Comparison of ENCODE assay signal across 18 mouse cellular contexts in genomic region chr10:115270612-115271390, GRCm38 (mm10). TPM values are rescaled to one million over a fixed set of nuclear protein-coding genes. Genes with fewer than 3 reads are reported as not detected.
A peak's percentile ranks its signal among the peaks of the same experiment; 100 is the strongest.
DNase-seq lines count a peak whose midpoint lies in the region; TF ChIP-seq lines count a peak whose summit lies in the region.
"Had no signal": no experiment of that assay in that cellular context is flagged by ENCODE, and none has a peak within 500 bp of the region (broad histone marks: within the 10 kb centered on the region; RNA-seq: fewer than 3 reads in every experiment).

No protein-coding gene starts in this region.

- H3K27me3 ChIP-seq in E14TG2a.4 (ENCODE audit: insufficient read depth, low read length): no peaks in the 10 kb centered on the region
- H3K27me3 ChIP-seq: forebrain, embryonic 13.5 days had no signal

- DNase-seq in ES-CJ7 (ENCODE audit: low read depth, low spot score) (peak; percentile 29), MEL-GATA-1-ER (ENCODE audit: extremely low read depth, low read depth) (peak; percentile 15)
- no peak for DNase-seq in gastrocnemius, adult 2 months
- no peak for DNase-seq in heart, postnatal 10 days
- DNase-seq in urinary bladder, adult 2 months (ENCODE audit: low spot score): no peak
- DNase-seq: adrenal gland, postnatal 10 days; cerebellum, adult 18-20 months; cerebellum, adult 9-10 months; cerebellum, postnatal 14 days; gastrocnemius, postnatal 14 days; heart, adult 11 months; heart, postnatal 36 days had no signal

- H3K4me1 ChIP-seq in E14TG2a.4 (replicated peaks; ENCODE audit: low read depth, low read length): peaks cover 12% of the 10 kb centered on the region
- H3K4me1 ChIP-seq: forebrain, embryonic 10.5 days; forebrain, embryonic 13.5 days had no signal

- H3K4me3 ChIP-seq in E14TG2a.4 (replicated peaks; ENCODE audit: low read length): peak overlapping the region; percentile 58
- H3K4me3 ChIP-seq in gastrocnemius, adult 2 months: no peak overlapping the region
- H3K4me3 ChIP-seq: forebrain, embryonic 10.5 days; forebrain, embryonic 13.5 days had no signal

- intact Hi-C loops in gastrocnemius, adult 2 months (cut with DNase I): no loop called here
- intact Hi-C loops in heart, postnatal 10 days (cut with DNase I): no loop called here

- no peaks in the 10 kb centered on the region for H3K9me3 ChIP-seq in E14TG2a.4 (ENCODE audit: low read length)
- H3K9me3 ChIP-seq: forebrain, embryonic 10.5 days; forebrain, embryonic 13.5 days; G1E had no signal

- no peak for TF ChIP-seq CTCF in E14TG2a.4 (conservative IDR thresholded peaks at IDR 0.05; ENCODE audit: low read length)
- TF ChIP-seq CTCF in gastrocnemius, adult 2 months (IDR thresholded peaks at IDR 0.05): no peak

- H3K36me3 ChIP-seq in E14TG2a.4 (ENCODE audit: insufficient read depth, low read length): no peaks in the 10 kb centered on the region
- H3K36me3 ChIP-seq: forebrain, embryonic 10.5 days; G1E had no signal

- no peak overlapping the region for H3K27ac ChIP-seq in gastrocnemius, adult 2 months
- H3K27ac ChIP-seq: forebrain, embryonic 10.5 days; forebrain, embryonic 13.5 days; hindbrain, embryonic 14.5 days; hindbrain, postnatal 0 days had no signal

RNA-seq across cellular contexts. Expression of gene Tbc1d15, which starts 19.5 kb away (rescaled TPM):
- 10 to 100 TPM; 44.5 to 45.6 TPM for total RNA-seq in gastrocnemius, adult 2 months (2021)
- 10 to 100 TPM; 51.4 to 51.9 TPM for total RNA-seq in heart, postnatal 10 days (2021)
- 44.6 and 52.0 TPM in 2 replicates for polyA plus RNA-seq in urinary bladder, adult 2 months (2012; rRNA removed)

RNA-seq across cellular contexts. Expression of gene Rab21, which starts 44.6 kb away (rescaled TPM):
- total RNA-seq in gastrocnemius, adult 2 months (2021): 10 to 100 TPM; 47.1 to 66.2 TPM
- 10 to 100 TPM; 67.8 to 68.6 TPM for total RNA-seq in heart, postnatal 10 days (2021)
- polyA plus RNA-seq in urinary bladder, adult 2 months (2012; rRNA removed): 36.2 and 39.5 TPM in 2 replicates

Comparison
In these comparisons a context has a peak if more than half of its experiments do, and no peak if none do; other contexts are left out.
1. DNase-seq: peak in ES-CJ7 (single experiment) and MEL-GATA-1-ER (single experiment); none in gastrocnemius, adult 2 months (single experiment), heart, postnatal 10 days (0 of 2) and urinary bladder, adult 2 months (single experiment).